Mouse (Mus musculus): Measurements from ENCODE around the gene Bivm. TPM values are rescaled to one million over a fixed set of nuclear protein-coding genes. Genes with fewer than 3 reads are reported as not detected.

Bivm gene
- polyA plus RNA-seq (2011; ENCODE audit: insufficient read depth, insufficient read length, low replicate concordance, missing spikeins): 0.81 and 2.1 TPM in 2 replicates

GRCm38 (mm10) chr1:44118239-44119054, at the start of gene Bivm, which contains the start of gene Kdelc1:
Gene Bivm, plus strand, starts transcription at chr1:44118957.
Gene Kdelc1, minus strand, starts transcription at chr1:44118808.
- no peak for TF ChIP-seq POLR2A (IDR thresholded peaks at IDR 0.05; ENCODE audit: borderline replicate concordance, control insufficient read depth, low read depth, low read length)
- no peak for TF ChIP-seq CTCF (IDR thresholded peaks at IDR 0.05; ENCODE audit: control insufficient read depth, insufficient read depth, low read length)
- under 1% methylated on average over 39 of the region's 39 CpGs for WGBS

GRCm38 (mm10) chr1:44101448-44102225, 17.1 kb upstream of the Bivm start:
- Histone ChIP-seq H3K27ac (ENCODE audit: control insufficient read depth, insufficient read depth, low read depth, low read length, poor library complexity) (peak overlapping the region; percentile 99), H3K4me1 (ENCODE audit: control insufficient read depth, insufficient read depth, low read length) (no peaks in the 10 kb centered on the region; the same call in 1 of the 2 replicates), H3K4me3 (replicated peaks; ENCODE audit: control insufficient read depth, low read depth, low read length) (peak overlapping the region; percentile 93)
- peak; percentile 28; the same call in 1 of the 2 replicates for TF ChIP-seq POLR2A (IDR thresholded peaks at IDR 0.05; ENCODE audit: borderline replicate concordance, control insufficient read depth, low read depth, low read length)
- TF ChIP-seq CTCF (IDR thresholded peaks at IDR 0.05; ENCODE audit: control insufficient read depth, insufficient read depth, low read length): no peak
- under 1% methylated on average over 55 of the region's 55 CpGs for WGBS

More at GRCm38 (mm10) chr1:44118239-44119054, at the start of gene Bivm, which contains the start of gene Kdelc1:
- Histone ChIP-seq H3K27ac (ENCODE audit: control insufficient read depth, insufficient read depth, low read depth, low read length, poor library complexity) (peak within 1 kb of the TSS; percentile 24; the same call in 1 of the 2 replicates), H3K4me3 (replicated peaks; ENCODE audit: control insufficient read depth, low read depth, low read length) (peak within 1 kb of the TSS; percentile 68), H3K4me1 (ENCODE audit: control insufficient read depth, insufficient read depth, low read length) (no peaks in the 10 kb centered on the region)

DNA sequence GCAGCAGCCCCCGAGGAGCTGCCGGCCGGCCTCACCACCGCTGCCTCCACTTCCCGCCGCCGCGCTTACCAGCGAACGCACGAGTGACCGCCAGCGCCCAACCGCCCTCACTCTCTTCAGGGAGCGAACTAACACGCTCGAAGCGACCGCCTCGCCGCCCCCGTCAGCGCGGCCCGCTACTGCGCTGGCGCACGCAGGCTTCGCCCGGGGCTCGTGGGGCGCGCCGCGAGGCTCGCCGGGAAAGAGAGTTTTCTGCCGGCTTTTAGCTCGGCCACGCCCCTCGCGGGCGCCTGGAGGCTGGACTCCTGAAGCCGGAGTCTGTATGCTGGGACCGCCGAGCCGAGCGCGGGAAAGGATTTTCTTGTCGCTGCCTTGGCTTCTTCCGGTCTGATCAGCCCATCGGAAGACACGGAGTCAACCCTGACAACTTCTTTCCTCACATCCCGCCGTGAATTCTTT, 16.5 kb upstream of the Bivm start, which contains the start of gene Tex30:
Gene Tex30 (minus strand): TSS at position 183 of the 459 bp plus-strand sequence.
- WGBS: under 1% methylated on average over 55 of the region's 55 CpGs
- H3K27ac ChIP-seq (ENCODE audit: control insufficient read depth, insufficient read depth, low read depth, low read length, poor library complexity): peak within 1 kb of the TSS; percentile 99
- no peak for TF ChIP-seq CTCF (IDR thresholded peaks at IDR 0.05; ENCODE audit: control insufficient read depth, insufficient read depth, low read length)
- TF ChIP-seq POLR2A (IDR thresholded peaks at IDR 0.05; ENCODE audit: borderline replicate concordance, control insufficient read depth, low read depth, low read length): peak; percentile 92
- no peaks in the 10 kb centered on the region; the same call in 1 of the 2 replicates for H3K4me1 ChIP-seq (ENCODE audit: control insufficient read depth, insufficient read depth, low read length)
- H3K4me3 ChIP-seq (replicated peaks; ENCODE audit: control insufficient read depth, low read depth, low read length): peak within 1 kb of the TSS; percentile 93

DNA sequence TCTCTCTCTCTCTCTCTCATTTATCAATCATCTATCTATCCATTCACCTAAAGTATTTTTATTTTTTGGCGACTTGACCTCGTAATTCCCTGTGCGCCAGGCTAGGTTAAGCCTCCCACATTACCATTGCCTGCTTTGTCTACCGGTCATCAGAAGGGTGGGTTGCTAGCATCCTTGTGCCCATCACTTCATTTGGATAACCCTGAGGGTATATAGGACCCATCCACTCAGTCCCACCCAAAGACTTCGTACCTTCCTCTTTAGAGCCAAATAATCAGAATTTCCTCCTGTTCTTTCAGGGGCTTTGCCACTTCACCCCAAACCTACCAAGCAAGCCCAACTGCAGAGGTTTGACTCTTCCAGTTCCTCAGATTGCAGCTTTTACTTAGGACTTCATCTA, 15.8 kb upstream of the Bivm start:
- 21% methylated on average over 5 of the region's 5 CpGs for WGBS
- Histone ChIP-seq H3K27ac (ENCODE audit: control insufficient read depth, insufficient read depth, low read depth, low read length, poor library complexity) (no peak overlapping the region), H3K4me1 (ENCODE audit: control insufficient read depth, insufficient read depth, low read length) (no peaks in the 10 kb centered on the region; the same call in 1 of the 2 replicates), H3K4me3 (replicated peaks; ENCODE audit: control insufficient read depth, low read depth, low read length) (no peak overlapping the region)
- TF ChIP-seq CTCF (IDR thresholded peaks at IDR 0.05; ENCODE audit: control insufficient read depth, insufficient read depth, low read length): no peak
- no peak for TF ChIP-seq POLR2A (IDR thresholded peaks at IDR 0.05; ENCODE audit: borderline replicate concordance, control insufficient read depth, low read depth, low read length)

DNA sequence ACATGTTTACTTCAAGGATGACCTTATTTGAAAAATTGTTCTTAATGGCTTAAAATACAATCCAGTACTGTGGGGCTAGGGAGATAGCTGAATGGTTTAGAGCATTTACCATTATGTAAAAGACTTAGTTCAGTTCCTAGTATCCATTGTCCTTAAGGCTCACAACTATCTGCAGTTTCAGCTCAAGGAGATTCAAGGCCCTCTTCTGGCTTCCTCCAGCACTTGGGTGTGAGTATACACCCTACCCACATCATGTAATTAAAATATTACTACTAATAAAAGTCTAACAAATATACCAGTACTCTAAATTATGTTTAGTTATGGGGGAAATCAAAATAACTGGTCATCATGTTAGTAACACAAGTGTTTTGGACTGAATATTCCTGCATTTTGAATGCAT, 1.2 kb upstream of the Bivm start:
- no peak for TF ChIP-seq CTCF (IDR thresholded peaks at IDR 0.05; ENCODE audit: control insufficient read depth, insufficient read depth, low read length)
- TF ChIP-seq POLR2A (IDR thresholded peaks at IDR 0.05; ENCODE audit: borderline replicate concordance, control insufficient read depth, low read depth, low read length): no peak

DNA sequence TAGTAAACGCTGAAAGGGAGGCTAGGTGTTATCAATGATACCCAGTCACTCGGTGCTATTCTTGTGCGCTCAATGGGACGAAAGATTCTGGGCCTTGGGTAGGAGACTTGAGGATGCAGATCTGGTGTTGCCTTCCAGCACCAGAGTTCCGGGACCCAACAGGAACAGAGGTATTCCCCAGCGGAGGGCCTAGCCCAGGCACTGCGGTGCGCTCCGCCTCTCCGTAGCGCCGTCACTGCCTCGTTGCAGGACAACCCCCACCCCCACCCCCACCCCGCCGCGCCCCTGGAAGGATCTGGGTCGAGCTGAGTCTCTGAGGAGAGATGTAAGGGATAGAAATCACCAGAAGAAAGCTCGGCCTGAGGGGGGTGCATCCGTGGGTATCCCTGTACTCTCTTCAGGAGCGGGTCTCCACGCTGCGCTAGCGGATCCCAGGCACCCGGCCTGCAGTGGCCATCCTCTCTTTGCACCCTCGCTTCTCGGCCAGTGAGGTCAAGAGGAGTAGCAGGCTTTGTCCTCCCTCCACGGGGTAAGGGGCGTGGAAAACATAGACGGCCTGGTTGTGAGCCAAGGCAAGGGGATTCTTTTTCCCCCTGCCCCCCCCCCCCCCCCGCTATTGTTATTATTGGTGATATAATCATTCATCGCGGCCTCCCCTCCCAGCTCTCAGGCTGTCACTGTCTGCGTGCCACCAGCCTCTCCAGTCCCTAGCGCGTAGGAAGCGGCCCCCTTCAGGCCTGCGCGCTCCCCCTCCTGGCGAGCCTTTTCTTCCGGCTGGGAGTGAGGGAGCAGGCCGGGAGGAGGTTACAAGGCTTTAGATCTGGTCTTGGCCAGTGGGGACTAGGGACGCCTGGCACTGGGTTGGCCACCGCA, 680 bp downstream of the Bivm start:
- TF ChIP-seq POLR2A (IDR thresholded peaks at IDR 0.05; ENCODE audit: borderline replicate concordance, control insufficient read depth, low read depth, low read length) (peak; percentile 35; the same call in 1 of the 2 replicates), CTCF (IDR thresholded peaks at IDR 0.05; ENCODE audit: control insufficient read depth, insufficient read depth, low read length) (peak; percentile 32; the same call in 1 of the 2 replicates)
- H3K27ac ChIP-seq (ENCODE audit: control insufficient read depth, insufficient read depth, low read depth, low read length, poor library complexity): peak overlapping the region; percentile 24; the same call in 1 of the 2 replicates
- under 1% methylated on average over 43 of the region's 43 CpGs for WGBS
- H3K4me3 ChIP-seq (replicated peaks; ENCODE audit: control insufficient read depth, low read depth, low read length): peak overlapping the region; percentile 68
- H3K4me1 ChIP-seq (ENCODE audit: control insufficient read depth, insufficient read depth, low read length): no peaks in the 10 kb centered on the region

More for the DNA sequence above, 1.2 kb upstream of the Bivm start:
- no peak overlapping the region for H3K27ac ChIP-seq (ENCODE audit: control insufficient read depth, insufficient read depth, low read depth, low read length, poor library complexity)
- H3K4me1 ChIP-seq (ENCODE audit: control insufficient read depth, insufficient read depth, low read length): no peaks in the 10 kb centered on the region
- H3K4me3 ChIP-seq (replicated peaks; ENCODE audit: control insufficient read depth, low read depth, low read length): no peak overlapping the region

DNA sequence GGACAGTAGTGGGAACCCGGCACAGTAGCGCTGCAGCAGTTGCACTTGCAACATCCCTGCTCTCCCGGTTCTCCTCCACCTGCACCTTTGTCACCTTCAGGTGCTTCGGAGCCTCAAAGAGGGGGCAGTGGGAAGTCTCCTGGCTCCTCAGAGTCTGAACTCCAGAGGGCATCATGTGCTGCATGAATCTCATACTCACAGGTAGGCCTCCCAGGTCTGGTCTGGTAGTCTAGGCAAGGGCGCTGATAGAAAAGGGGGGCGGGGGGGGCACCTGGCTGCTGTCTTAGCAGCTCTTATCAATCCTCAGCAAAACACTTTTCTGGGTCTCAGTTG, 1.3 kb downstream of the Bivm start:
- no peak overlapping the region; the same call in 1 of the 2 replicates for H3K27ac ChIP-seq (ENCODE audit: control insufficient read depth, insufficient read depth, low read depth, low read length, poor library complexity)
- WGBS: 21% methylated on average over 6 of the region's 6 CpGs
- H3K4me3 ChIP-seq (replicated peaks; ENCODE audit: control insufficient read depth, low read depth, low read length): peak overlapping the region; percentile 68
- TF ChIP-seq POLR2A (IDR thresholded peaks at IDR 0.05; ENCODE audit: borderline replicate concordance, control insufficient read depth, low read depth, low read length): no peak
- TF ChIP-seq CTCF (IDR thresholded peaks at IDR 0.05; ENCODE audit: control insufficient read depth, insufficient read depth, low read length): no peak
- H3K4me1 ChIP-seq (ENCODE audit: control insufficient read depth, insufficient read depth, low read length): no peaks in the 10 kb centered on the region
